Mouse (Mus musculus): ENCODE measurements around the gene Lst1. TPM values are rescaled to one million over a fixed set of nuclear protein-coding genes. Genes with fewer than 3 reads are reported as not detected.

Gene Lst1
- polyA plus RNA-seq, 1 experiment from 2014 or later: 13.0 TPM

Small RNAs within 50 kb of the gene (microRNA-seq; reads per million reads assigned to microRNA genes)
- not detected for gene Mir6973a
- gene Mir6974: not detected

Other genes with a start within 250 kb of the Lst1 start
- 0.15 and 0.26 TPM in 2 replicates for gene Hspa1b, start 229.2 kb downstream of the Lst1 start, polyA plus RNA-seq (2015; fragmentation: Nextera tagmentation; extraction: Ambion mirVana)
- not detected in 2 replicates for gene Gm20481, start 218.5 kb downstream of the Lst1 start, polyA plus RNA-seq (2015; fragmentation: Nextera tagmentation; extraction: Ambion mirVana)
- 3.4 and 3.8 TPM in 2 replicates for gene Hspa1a, start 216.3 kb downstream of the Lst1 start, polyA plus RNA-seq (2015; fragmentation: Nextera tagmentation; extraction: Ambion mirVana)
- gene Hspa1l, start 215.7 kb downstream of the Lst1 start, polyA plus RNA-seq (2015; fragmentation: Nextera tagmentation; extraction: Ambion mirVana): 0.45 and 0.79 TPM in 2 replicates
- 210 and 216 TPM in 2 replicates for gene Lsm2, start 206.6 kb downstream of the Lst1 start, polyA plus RNA-seq (2015; fragmentation: Nextera tagmentation; extraction: Ambion mirVana)
- gene Vars, start 187.5 kb downstream of the Lst1 start, polyA plus RNA-seq (2015; fragmentation: Nextera tagmentation; extraction: Ambion mirVana): 128 and 129 TPM in 2 replicates
- gene Vwa7, start 171.9 kb downstream of the Lst1 start, polyA plus RNA-seq (2015; fragmentation: Nextera tagmentation; extraction: Ambion mirVana): 0.14 and 0.25 TPM in 2 replicates
- 7.2 and 7.7 TPM in 2 replicates for gene Sapcd1, start 160.4 kb downstream of the Lst1 start, polyA plus RNA-seq (2015; fragmentation: Nextera tagmentation; extraction: Ambion mirVana)
- gene Msh5, start 141.7 kb downstream of the Lst1 start, polyA plus RNA-seq (2015; fragmentation: Nextera tagmentation; extraction: Ambion mirVana): 4.4 TPM in 2 replicates
- 283 and 300 TPM in 2 replicates for gene Clic1, start 138.5 kb downstream of the Lst1 start, polyA plus RNA-seq (2015; fragmentation: Nextera tagmentation; extraction: Ambion mirVana)
- gene Ddah2, start 129.4 kb downstream of the Lst1 start, polyA plus RNA-seq (2015; fragmentation: Nextera tagmentation; extraction: Ambion mirVana): 330 and 333 TPM in 2 replicates
- 0.36 and 0.39 TPM in 2 replicates for gene Ly6g6c, start 123.1 kb downstream of the Lst1 start, polyA plus RNA-seq (2015; fragmentation: Nextera tagmentation; extraction: Ambion mirVana)
- 0.67 and 0.93 TPM in 2 replicates for gene Mpig6b, start 122.3 kb downstream of the Lst1 start, polyA plus RNA-seq (2015; fragmentation: Nextera tagmentation; extraction: Ambion mirVana)
- 0.96 and 1.2 TPM in 2 replicates for gene Ly6g6e, start 111.5 kb downstream of the Lst1 start, polyA plus RNA-seq (2015; fragmentation: Nextera tagmentation; extraction: Ambion mirVana)
- gene Ly6g6d, start 110.4 kb downstream of the Lst1 start, polyA plus RNA-seq (2015; fragmentation: Nextera tagmentation; extraction: Ambion mirVana): 5.2 and 6.7 TPM in 2 replicates
- gene Ly6g6f, start 102.8 kb downstream of the Lst1 start, polyA plus RNA-seq (2015; fragmentation: Nextera tagmentation; extraction: Ambion mirVana): 0.23 and 0.51 TPM in 2 replicates
- gene Abhd16a, start 99.2 kb downstream of the Lst1 start, polyA plus RNA-seq (2015; fragmentation: Nextera tagmentation; extraction: Ambion mirVana): 94.8 and 95.6 TPM in 2 replicates
- gene Ly6g5c, start 80.2 kb downstream of the Lst1 start, polyA plus RNA-seq (2015; fragmentation: Nextera tagmentation; extraction: Ambion mirVana): not detected in 2 replicates
- 0.79 and 0.95 TPM in 2 replicates for gene Ly6g5b, start 73.0 kb downstream of the Lst1 start, polyA plus RNA-seq (2015; fragmentation: Nextera tagmentation; extraction: Ambion mirVana)
- gene Gpank1, start 67.0 kb downstream of the Lst1 start, polyA plus RNA-seq (2015; fragmentation: Nextera tagmentation; extraction: Ambion mirVana): 17.7 and 18.0 TPM in 2 replicates
- 265 TPM in 2 replicates for gene Csnk2b, start 66.4 kb downstream of the Lst1 start, polyA plus RNA-seq (2015; fragmentation: Nextera tagmentation; extraction: Ambion mirVana)
- 9.6 and 9.7 TPM in 2 replicates for gene D17H6S53E, start 62.1 kb downstream of the Lst1 start, polyA plus RNA-seq (2015; fragmentation: Nextera tagmentation; extraction: Ambion mirVana)
- 1.0 and 3.9 TPM in 2 replicates for gene Apom, start 56.4 kb downstream of the Lst1 start, polyA plus RNA-seq (2015; fragmentation: Nextera tagmentation; extraction: Ambion mirVana)
- 48.6 and 51.2 TPM in 2 replicates for gene Bag6, start 53.3 kb downstream of the Lst1 start, polyA plus RNA-seq (2015; fragmentation: Nextera tagmentation; extraction: Ambion mirVana)
- gene Prrc2a, start 23.5 kb downstream of the Lst1 start, polyA plus RNA-seq (2015; fragmentation: Nextera tagmentation; extraction: Ambion mirVana): 169 and 179 TPM in 2 replicates
- 6.9 and 9.0 TPM in 2 replicates for gene Aif1, start 12.4 kb downstream of the Lst1 start, polyA plus RNA-seq (2015; fragmentation: Nextera tagmentation; extraction: Ambion mirVana)
- gene Ltb, start 6.0 kb upstream of the Lst1 start, polyA plus RNA-seq (2015; fragmentation: Nextera tagmentation; extraction: Ambion mirVana): 0.65 and 2.2 TPM in 2 replicates
- 0.16 TPM in 1 of 2 replicates, not detected in the other for gene Tnf, start 13.6 kb upstream of the Lst1 start, polyA plus RNA-seq (2015; fragmentation: Nextera tagmentation; extraction: Ambion mirVana)
- gene Lta, start 16.9 kb upstream of the Lst1 start, polyA plus RNA-seq (2015; fragmentation: Nextera tagmentation; extraction: Ambion mirVana): 0.11 and 0.21 TPM in 2 replicates
- 0.70 and 0.75 TPM in 2 replicates for gene Gm16181, start 32.4 kb upstream of the Lst1 start, polyA plus RNA-seq (2015; fragmentation: Nextera tagmentation; extraction: Ambion mirVana)
- 3.4 and 4.3 TPM in 2 replicates for gene Atp6v1g2, start 45.2 kb upstream of the Lst1 start, polyA plus RNA-seq (2015; fragmentation: Nextera tagmentation; extraction: Ambion mirVana)
- 13.2 and 13.4 TPM in 2 replicates for gene Nfkbil1, start 47.4 kb upstream of the Lst1 start, polyA plus RNA-seq (2015; fragmentation: Nextera tagmentation; extraction: Ambion mirVana)
- 512 and 523 TPM in 2 replicates for gene Ddx39b, start 53.3 kb upstream of the Lst1 start, polyA plus RNA-seq (2015; fragmentation: Nextera tagmentation; extraction: Ambion mirVana)
- 114 and 138 TPM in 2 replicates for gene H2-D1, start 74.3 kb upstream of the Lst1 start, polyA plus RNA-seq (2015; fragmentation: Nextera tagmentation; extraction: Ambion mirVana)
- gene H2-Q1, start 132.0 kb upstream of the Lst1 start, polyA plus RNA-seq (2015; fragmentation: Nextera tagmentation; extraction: Ambion mirVana): 0.20 and 0.24 TPM in 2 replicates
- 6.6 and 7.1 TPM in 2 replicates for gene H2-Q2, start 153.8 kb upstream of the Lst1 start, polyA plus RNA-seq (2015; fragmentation: Nextera tagmentation; extraction: Ambion mirVana)
- gene H2-Q4, start 191.2 kb upstream of the Lst1 start, polyA plus RNA-seq (2015; fragmentation: Nextera tagmentation; extraction: Ambion mirVana): 6.3 and 7.6 TPM in 2 replicates
- 0.76 and 1.1 TPM in 2 replicates for gene H2-Q6, start 236.4 kb upstream of the Lst1 start, polyA plus RNA-seq (2015; fragmentation: Nextera tagmentation; extraction: Ambion mirVana)